Comparison of ENCODE assay signal across 8 mouse cellular contexts in genomic region chr3:130708967-130709924, GRCm38 (mm10). TPM values are rescaled to one million over a fixed set of nuclear protein-coding genes. Genes with fewer than 3 reads are reported as not detected.
DNase-seq lines count a peak whose midpoint lies in the region; ATAC-seq lines count a peak whose summit lies in the region.

Ostc (minus strand) TSS chr3:130709444.

- no peaks in the 10 kb centered on the region for H3K27me3 ChIP-seq in intestine, embryonic 14.5 days (replicated peaks; ENCODE audit: control insufficient read depth, insufficient read depth, low read length)

- H3K27ac ChIP-seq in intestine, embryonic 14.5 days (ENCODE audit: low read depth), result peak within 1 kb of the TSS; percentile 88

- peak; percentile 97 for ATAC-seq in intestine, embryonic 14.5 days (replicated peaks; ENCODE audit: low FRiP score, low TSS enrichment, low read depth)

- no peaks in the 10 kb centered on the region for H3K9me3 ChIP-seq in intestine, embryonic 14.5 days (ENCODE audit: control insufficient read depth, low read length)

- peak within 1 kb of the TSS; percentile 93 for H3K4me3 ChIP-seq in intestine, embryonic 14.5 days (ENCODE audit: low read depth, low read length)

- peaks cover 12% of the 10 kb centered on the region for H3K4me1 ChIP-seq in intestine, embryonic 14.5 days (replicated peaks; ENCODE audit: control insufficient read depth, insufficient read depth, low read length)

- H3K4me2 ChIP-seq in intestine, embryonic 14.5 days (ENCODE audit: low read length), result peak within 1 kb of the TSS; percentile 91

- 0% methylated on average over 45 of the region's 45 CpGs for WGBS in intestine, embryonic 14.5 days

- H3K9ac ChIP-seq in intestine, embryonic 14.5 days (ENCODE audit: low read length), result peak within 1 kb of the TSS; percentile 89

- peaks cover 11% of the 10 kb centered on the region for H3K36me3 ChIP-seq in intestine, embryonic 14.5 days (ENCODE audit: control insufficient read depth, insufficient read depth, low read length)

- intact Hi-C loops in left cerebral cortex, postnatal 14 days (cut with DNase I), result no loop called here

- DNase-seq in adrenal gland, adult 18-20 months (ENCODE audit: low spot score in 2 of 2), result peak; percentile 89
- DNase-seq in embryo, embryonic 11 days, result peak; percentile 99
- DNase-seq in gastrocnemius, postnatal 25 days, result peak; percentile 93
- DNase-seq in intestine, embryonic 14.5 days (ENCODE audit: low spot score), result peak; percentile 96
- peak; percentile 94 to 98 for DNase-seq in left cerebral cortex, postnatal 14 days (ENCODE audit: low spot score in 2 of 2)
- peak; percentile 97 for DNase-seq in mesoderm, embryonic 11.5 days (ENCODE audit: low read depth, low spot score)
- DNase-seq in right cerebral cortex, postnatal 36 days (ENCODE audit: low spot score in 2 of 2), result peak; percentile 92 to 96
- DNase-seq in yolk sac, embryonic 10.5 days (ENCODE audit: low spot score), result peak; percentile 94

RNA-seq across cellular contexts. Expression of gene Ostc, which starts in this region (rescaled TPM):
- total RNA-seq in adrenal gland, adult 18-20 months (2021), result 10 to 100 TPM; 82.5 to 89.6 TPM
- 10 to 100 TPM; 34.6 to 38.7 TPM for total RNA-seq in gastrocnemius, postnatal 25 days (2021)
- 368 and 380 TPM in 2 replicates for polyA plus RNA-seq in intestine, embryonic 14.5 days (2014; fragmentation: Nextera tagmentation; extraction: Ambion mirVana)
- 10 to 100 TPM; 67.8 to 69.0 TPM for total RNA-seq in left cerebral cortex, postnatal 14 days (2021)

Comparison
In these comparisons a context has a peak if more than half of its experiments do, and no peak if none do; other contexts are left out.
1. Peak in every context shown above with its lines: DNase-seq, ATAC-seq, H3K4me3 ChIP-seq and H3K27ac ChIP-seq.